Mouse (Mus musculus): Measurements from ENCODE around the gene Ugt1a9. TPM values are rescaled to one million over a fixed set of nuclear protein-coding genes. Genes with fewer than 3 reads are reported as not detected.
"Not testable (repeated sequence)": the region's sequence is repeated elsewhere in the genome, so short reads cannot be mapped to it uniquely, and the experiment has no call there.

Gene Ugt1a9
- not detected in 2 replicates for polyA plus RNA-seq (2012; rRNA removed)

- no peak for TF ChIP-seq POLR2A (IDR thresholded peaks at IDR 0.05; ENCODE audit: borderline replicate concordance, extremely low read depth, insufficient read depth, insufficient read length, poor library complexity, severe bottlenecking)
- TF ChIP-seq CTCF (IDR thresholded peaks at IDR 0.05; ENCODE audit: borderline replicate concordance, extremely low read depth, insufficient read depth, insufficient read length), result no peak
- DNase-seq (ENCODE audit: low read depth), result no peak
These were observed at the start of gene Ugt1a9 for GRCm38 (mm10) chr1:88070495-88070894. Gene Ugt1a9 (plus strand): TSS chr1:88070800.

GRCm38 (mm10) chr1:88025244-88025643 lies 45.4 kb upstream of the Ugt1a9 start:
- not testable (repeated sequence) for DNase-seq (ENCODE audit: low read depth)

DNA sequence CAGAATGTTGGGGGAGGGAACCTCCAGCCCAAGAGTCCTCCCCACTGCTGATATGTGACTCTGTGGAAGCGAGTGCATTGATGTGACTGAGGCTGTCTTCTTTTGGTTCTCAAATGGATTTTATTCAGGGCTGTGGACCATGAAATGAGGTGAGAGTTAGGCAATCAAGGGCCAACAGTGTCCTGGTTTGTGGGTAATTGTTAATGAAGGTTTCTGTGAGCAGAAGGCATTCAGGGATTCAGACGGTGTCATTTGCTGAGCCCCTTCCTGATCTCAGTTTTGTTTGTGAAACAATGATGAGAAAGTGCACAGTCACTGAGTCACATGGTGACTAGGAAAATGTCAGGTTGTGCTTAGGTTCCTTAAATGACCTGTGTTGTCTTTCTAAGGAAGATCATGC lies 27.6 kb upstream of the Ugt1a9 start:
- DNase-seq (ENCODE audit: low read depth), result not testable (repeated sequence)

DNA sequence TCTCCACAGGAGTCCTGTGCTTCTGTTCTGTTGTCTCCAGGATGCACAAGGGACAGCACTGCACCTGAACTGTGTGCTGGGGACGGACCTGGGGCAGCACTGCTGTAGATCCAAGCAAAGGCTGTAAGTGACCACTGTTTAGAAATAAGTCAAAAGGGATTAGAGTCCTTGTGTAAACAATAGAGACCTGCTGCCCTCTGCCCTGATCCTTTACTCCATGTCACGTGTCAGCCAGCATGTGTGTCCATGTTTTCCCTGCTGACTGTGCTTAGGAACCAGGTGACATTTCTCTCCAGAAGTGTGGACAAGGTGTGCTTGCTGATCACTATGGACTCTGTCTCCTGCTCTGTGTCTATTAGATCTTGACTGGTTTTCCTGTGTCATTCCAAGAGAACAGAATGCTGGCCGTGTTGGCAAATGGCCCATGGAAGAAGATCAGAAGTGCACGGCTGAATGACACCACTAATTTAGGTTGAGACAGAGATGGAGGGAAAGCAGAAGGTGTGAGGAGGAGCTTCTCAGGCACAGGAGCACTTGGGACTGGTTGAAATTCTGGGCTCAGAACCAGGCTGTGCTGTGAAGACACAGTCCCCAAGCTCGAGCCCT lies 25.7 kb upstream of the Ugt1a9 start:
- DNase-seq (ENCODE audit: low read depth), result not testable (repeated sequence)

DNA sequence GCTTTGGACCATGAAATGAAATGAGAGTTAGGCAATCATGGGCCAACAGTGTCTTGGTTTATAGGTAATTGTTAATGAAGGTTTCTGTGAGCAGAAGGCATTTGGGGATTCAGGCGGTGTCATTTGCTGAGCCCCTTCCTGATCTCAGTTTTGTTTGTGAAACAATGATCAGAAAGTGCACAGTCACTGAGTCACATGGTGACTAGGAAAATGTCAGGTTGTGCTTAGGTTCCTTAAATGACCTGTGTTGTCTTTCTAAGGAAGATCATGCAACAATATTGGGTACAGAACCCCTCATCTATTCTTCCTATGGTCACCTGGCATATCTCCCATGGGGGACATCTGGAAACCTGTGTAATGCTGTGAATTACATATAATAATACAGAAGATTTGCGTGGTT lies 23.2 kb upstream of the Ugt1a9 start:
- DNase-seq (ENCODE audit: low read depth), result not testable (repeated sequence)

GRCm38 (mm10) chr1:88055088-88055487 lies 15.5 kb upstream of the Ugt1a9 start, which contains the start of gene Ugt1a10:
Gene Ugt1a10 (plus strand): TSS chr1:88055388.
- no peak for TF ChIP-seq CTCF (IDR thresholded peaks at IDR 0.05; ENCODE audit: borderline replicate concordance, extremely low read depth, insufficient read depth, insufficient read length)
- no peak for TF ChIP-seq POLR2A (IDR thresholded peaks at IDR 0.05; ENCODE audit: borderline replicate concordance, extremely low read depth, insufficient read depth, insufficient read length, poor library complexity, severe bottlenecking)
- DNase-seq (ENCODE audit: low read depth), result no peak

DNA sequence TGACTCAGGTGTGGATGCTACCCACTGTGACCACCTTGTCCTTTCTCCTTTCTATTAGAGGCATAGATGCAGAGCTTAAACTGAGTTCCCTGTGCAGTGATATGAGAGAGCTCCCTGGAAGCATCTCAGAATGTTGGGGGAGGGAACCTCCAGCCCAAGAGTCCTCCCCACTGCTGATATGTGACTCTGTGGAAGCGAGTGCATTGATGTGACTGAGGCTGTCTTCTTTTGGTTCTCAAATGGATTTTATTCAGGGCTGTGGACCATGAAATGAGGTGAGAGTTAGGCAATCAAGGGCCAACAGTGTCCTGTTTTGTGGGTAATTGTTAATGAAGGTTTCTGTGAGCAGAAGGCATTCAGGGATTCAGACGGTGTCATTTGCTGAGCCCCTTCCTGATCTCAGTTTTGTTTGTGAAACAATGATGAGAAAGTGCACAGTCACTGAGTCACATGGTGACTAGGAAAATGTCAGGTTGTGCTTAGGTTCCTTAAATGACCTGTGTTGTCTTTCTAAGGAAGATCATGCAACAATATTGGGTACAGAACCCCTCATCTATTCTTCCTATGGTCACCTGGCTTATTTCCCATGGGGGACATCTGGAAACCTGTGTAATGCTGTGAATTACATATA lies 4.0 kb upstream of the Ugt1a9 start:
- DNase-seq (ENCODE audit: low read depth), result not testable (repeated sequence)

DNA sequence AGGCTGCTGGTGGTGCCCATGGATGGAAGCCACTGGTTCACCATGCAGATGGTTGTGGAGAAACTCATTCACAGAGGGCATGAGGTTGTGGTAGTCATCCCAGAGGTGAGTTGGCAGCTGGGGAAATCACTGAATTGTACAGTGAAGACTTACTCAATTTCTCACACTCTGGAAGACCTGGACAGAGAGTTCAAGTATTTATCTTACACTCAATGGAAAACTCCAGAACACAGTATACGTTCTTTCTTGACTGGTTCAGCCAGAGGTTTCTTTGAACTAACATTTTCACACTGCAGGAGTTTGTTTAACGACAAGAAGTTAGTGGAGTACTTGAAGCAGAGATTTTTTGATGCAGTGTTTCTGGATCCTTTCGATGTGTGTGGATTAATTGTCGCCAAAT lies 302 bp downstream of the Ugt1a9 start:
- DNase-seq (ENCODE audit: low read depth), result no peak
- TF ChIP-seq CTCF (IDR thresholded peaks at IDR 0.05; ENCODE audit: borderline replicate concordance, extremely low read depth, insufficient read depth, insufficient read length) (no peak), POLR2A (IDR thresholded peaks at IDR 0.05; ENCODE audit: borderline replicate concordance, extremely low read depth, insufficient read depth, insufficient read length, poor library complexity, severe bottlenecking) (no peak)

- TF ChIP-seq POLR2A (IDR thresholded peaks at IDR 0.05; ENCODE audit: borderline replicate concordance, extremely low read depth, insufficient read depth, insufficient read length, poor library complexity, severe bottlenecking) (no peak), CTCF (IDR thresholded peaks at IDR 0.05; ENCODE audit: borderline replicate concordance, extremely low read depth, insufficient read depth, insufficient read length) (no peak)
These were observed 3.9 kb downstream of the Ugt1a9 start for GRCm38 (mm10) chr1:88074471-88074870.

GRCm38 (mm10) chr1:88077128-88077527 lies 6.5 kb downstream of the Ugt1a9 start:
- DNase-seq (ENCODE audit: low read depth), result no peak
- no peak for TF ChIP-seq POLR2A (IDR thresholded peaks at IDR 0.05; ENCODE audit: borderline replicate concordance, extremely low read depth, insufficient read depth, insufficient read length, poor library complexity, severe bottlenecking)
- TF ChIP-seq CTCF (IDR thresholded peaks at IDR 0.05; ENCODE audit: borderline replicate concordance, extremely low read depth, insufficient read depth, insufficient read length), result no peak

More at GRCm38 (mm10) chr1:88074471-88074870, 3.9 kb downstream of the Ugt1a9 start:
- DNase-seq (ENCODE audit: low read depth), result no peak

GRCm38 (mm10) chr1:88081670-88082069 lies 11.1 kb downstream of the Ugt1a9 start:
- DNase-seq (ENCODE audit: low read depth), result no peak
- TF ChIP-seq CTCF (IDR thresholded peaks at IDR 0.05; ENCODE audit: borderline replicate concordance, extremely low read depth, insufficient read depth, insufficient read length) (no peak), POLR2A (IDR thresholded peaks at IDR 0.05; ENCODE audit: borderline replicate concordance, extremely low read depth, insufficient read depth, insufficient read length, poor library complexity, severe bottlenecking) (no peak)

- no peak for DNase-seq (ENCODE audit: low read depth)
- TF ChIP-seq POLR2A (IDR thresholded peaks at IDR 0.05; ENCODE audit: borderline replicate concordance, extremely low read depth, insufficient read depth, insufficient read length, poor library complexity, severe bottlenecking) (no peak), CTCF (IDR thresholded peaks at IDR 0.05; ENCODE audit: borderline replicate concordance, extremely low read depth, insufficient read depth, insufficient read length) (no peak)
These were observed 15.5 kb downstream of the Ugt1a9 start for GRCm38 (mm10) chr1:88086125-88086524.

- DNase-seq (ENCODE audit: low read depth), result no peak
- TF ChIP-seq CTCF (IDR thresholded peaks at IDR 0.05; ENCODE audit: borderline replicate concordance, extremely low read depth, insufficient read depth, insufficient read length) (no peak), POLR2A (IDR thresholded peaks at IDR 0.05; ENCODE audit: borderline replicate concordance, extremely low read depth, insufficient read depth, insufficient read length, poor library complexity, severe bottlenecking) (no peak)
These were observed 16.9 kb downstream of the Ugt1a9 start, which contains the start of gene Ugt1a8 for GRCm38 (mm10) chr1:88087513-88087912. Gene Ugt1a8 (plus strand): TSS chr1:88087813.

Data from brain, embryonic 14.5 days (tissue).